Mouse (Mus musculus): ENCODE measurements at regions not wholly inside any gene's neighbourhood (a gene's known extent, or its start where the extent isn't known, plus 50 kb on each side); places are given as distances from the start of the nearest gene placed in this dataset.

- TF ChIP-seq POLR2A (IDR thresholded peaks at IDR 0.05; ENCODE audit: insufficient read depth, low read depth, low read length): no peak
- no peak for TF ChIP-seq CTCF (IDR thresholded peaks at IDR 0.05)
These were observed 253.4 kb upstream of the Hs6st1 start for GRCm38 (mm10) chr1:35814751-35815150.

Data from heart, adult 2 months (tissue).